Mouse (Mus musculus) neural tube, embryonic 11.5 days (tissue): ENCODE results near the gene Rack1. TPM values are rescaled to one million over a fixed set of nuclear protein-coding genes. Genes with fewer than 3 reads are reported as not detected.
"Not testable (repeated sequence)": the region's sequence is repeated elsewhere in the genome, so short reads cannot be mapped to it uniquely, and the experiment has no call there.

Experiments
- ATAC-seq: fragments of 200-750 bp; cut with Nextera tagmentation; 2 replicates; pipeline ENCODE4 v1.8.0; 2017; ENCODE audit warnings: moderate number of reproducible peaks, mild to moderate bottlenecking, moderate TSS enrichment, moderate library complexity; ENCODE audit not compliant: insufficient read depth, low FRiP score, low TSS enrichment
- DNase-seq: peaks from one replicate; pipeline ENCODE4 v3.0.0-alpha.2; 2015; ENCODE audit warnings: low spot score
- H3K27ac ChIP-seq: fragments of 300-500 bp; sonication (generic); 2 replicates; pipeline ENCODE4 v1.5.1; 2014; ENCODE audit warnings: low read depth, mild to moderate bottlenecking, low read length
- H3K27me3 ChIP-seq: fragments of 300-500 bp; sonication (generic); 2 replicates; pipeline ENCODE4 v1.6.1; 2014; ENCODE audit warnings: mild to moderate bottlenecking, low read length, mixed read lengths; ENCODE audit not compliant: control insufficient read depth, insufficient read depth
- H3K36me3 ChIP-seq: fragments of 300-500 bp; sonication (generic); 2 replicates; pipeline ENCODE4 v1.6.1; 2014; ENCODE audit warnings: mild to moderate bottlenecking, low read length, moderate library complexity, mixed read lengths; ENCODE audit not compliant: control insufficient read depth, insufficient read depth
- H3K4me1 ChIP-seq: fragments of 300-500 bp; sonication (generic); 2 replicates; pipeline ENCODE4 v1.6.1; 2014; ENCODE audit warnings: low read length, mixed read lengths; ENCODE audit not compliant: control insufficient read depth, insufficient read depth
- H3K4me2 ChIP-seq: fragments of 300-500 bp; sonication (generic); 2 replicates; pipeline ENCODE4 v1.6.1; 2014; ENCODE audit warnings: low read depth, mild to moderate bottlenecking, moderate library complexity
- H3K4me3 ChIP-seq: fragments of 300-500 bp; sonication (generic); 2 replicates; pipeline ENCODE4 v1.5.1; 2014; ENCODE audit warnings: low read depth, low read length
- H3K9ac ChIP-seq: fragments of 300-500 bp; sonication (generic); 2 replicates; pipeline ENCODE4 v1.6.1; 2014; ENCODE audit warnings: mild to moderate bottlenecking, low read length
- H3K9me3 ChIP-seq: fragments of 300-500 bp; sonication (generic); 2 replicates; pipeline ENCODE4 v1.6.1; 2016; ENCODE audit warnings: low read length; ENCODE audit not compliant: control insufficient read depth
- WGBS: fragments of 180-500 bp; shearing (Covaris S2); extraction: QIAGEN DNeasy Blood & Tissue Kit; methylation state at CpG from one replicate; pipeline ENCODE4 v1.1.7; 2014; 5-methylcytosine and 5-hydroxymethylcytosine counted together
- polyA plus RNA-seq: library from polyadenylated mRNA; unstranded; fragments of >200 nt; fragmentation: Nextera tagmentation; extraction: Ambion mirVana; gene quantifications from 2 replicates; pipeline ENCODE4 v1.2.1, GENCODE M21; 2014

Gene Rack1
- polyA plus RNA-seq, 1 experiment from 2014 or later: 652 TPM

- Histone ChIP-seq H3K27me3 (no peaks in the 10 kb centered on the region), H3K4me3 (0 out of 2 replicates have a peak overlapping the region, but pooled peaks have one; percentile 8), H3K36me3 (no peaks in the 10 kb centered on the region), H3K9ac (no peak overlapping the region; the same call in 1 of the 2 replicates), H3K9me3 (no peaks in the 10 kb centered on the region), H3K4me1 (no peaks in the 10 kb centered on the region), H3K4me2 (peak overlapping the region; percentile 35; the same call in 1 of the 2 replicates), H3K27ac (no peak overlapping the region)
- peak; percentile 60; the same call in 1 of the 2 replicates for ATAC-seq
- DNase-seq: peak; percentile 89
- WGBS: 16% methylated on average over 20 of the region's 20 CpGs
Measured at GRCm38 (mm10) chr11:48789973-48790823, 9.9 kb upstream of the Rack1 start.

DNA sequence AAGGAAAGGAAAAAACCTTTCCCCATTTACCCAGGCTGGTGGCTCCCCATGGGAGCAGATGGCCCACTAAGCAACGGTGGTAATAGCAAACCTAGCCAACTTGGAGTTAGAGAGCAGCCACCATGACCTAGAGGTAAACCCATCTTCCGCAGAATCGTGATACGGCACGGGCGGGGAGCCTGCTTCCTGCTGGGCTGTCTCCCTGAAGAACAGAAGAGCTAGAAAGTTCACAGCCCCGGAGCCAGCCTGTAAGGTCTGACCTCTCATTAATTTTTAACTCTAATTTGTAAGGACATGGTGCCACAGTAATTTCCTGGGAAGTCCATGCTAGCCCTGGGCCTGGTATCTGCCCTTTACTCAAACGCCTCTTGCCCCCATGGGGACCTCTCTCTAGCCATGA lies 9.2 kb upstream of the Rack1 start:
- DNase-seq (no peak), ATAC-seq (no peak)
- no peak overlapping the region for H3K9ac ChIP-seq
- no peaks in the 10 kb centered on the region for H3K9me3 ChIP-seq
- H3K27me3 ChIP-seq: no peaks in the 10 kb centered on the region
- no peaks in the 10 kb centered on the region for H3K4me1 ChIP-seq
- H3K4me3 ChIP-seq: no peak overlapping the region
- no peak overlapping the region for H3K4me2 ChIP-seq
- WGBS: 43% methylated on average over 8 of the region's 8 CpGs
- no peaks in the 10 kb centered on the region for H3K36me3 ChIP-seq
- H3K27ac ChIP-seq: no peak overlapping the region

DNA sequence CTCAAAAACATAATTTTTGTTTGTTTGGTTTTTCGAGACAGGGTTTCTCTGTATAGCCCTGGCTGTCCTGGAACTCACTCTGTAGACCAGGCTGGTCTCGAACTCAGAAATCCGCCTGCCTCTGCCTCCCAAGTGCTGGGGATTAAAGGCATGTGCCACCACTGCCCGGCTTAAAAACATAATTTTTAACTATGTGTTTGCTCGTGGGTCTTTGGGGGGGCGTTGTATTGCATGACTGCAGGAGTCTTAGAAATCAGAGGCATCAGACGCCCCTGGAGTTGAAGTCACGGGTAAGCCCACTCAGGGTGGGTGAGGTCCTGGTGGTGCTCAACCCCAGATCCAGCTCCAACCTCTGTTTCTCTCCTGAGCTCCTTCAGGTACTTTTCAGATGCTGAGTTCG lies 8.2 kb upstream of the Rack1 start:
- H3K4me2 ChIP-seq, H3K27ac ChIP-seq, DNase-seq, H3K27me3 ChIP-seq, H3K4me1 ChIP-seq, H3K9ac ChIP-seq, H3K36me3 ChIP-seq, ATAC-seq, H3K4me3 ChIP-seq, H3K9me3 ChIP-seq: not testable (repeated sequence)
- 92% methylated on average over 9 of the region's 9 CpGs for WGBS

GRCm38 (mm10) chr11:48793184-48793583 lies 6.9 kb upstream of the Rack1 start:
- no peak overlapping the region for H3K27ac ChIP-seq
- no peak overlapping the region for H3K4me3 ChIP-seq
- H3K27me3 ChIP-seq: no peaks in the 10 kb centered on the region
- H3K4me1 ChIP-seq: no peaks in the 10 kb centered on the region
- H3K36me3 ChIP-seq: no peaks in the 10 kb centered on the region
- H3K4me2 ChIP-seq: no peak overlapping the region
- ATAC-seq (no peak), DNase-seq (no peak)
- WGBS: 97% methylated on average over 3 of the region's 3 CpGs
- H3K9ac ChIP-seq: no peak overlapping the region
- no peaks in the 10 kb centered on the region for H3K9me3 ChIP-seq

DNA sequence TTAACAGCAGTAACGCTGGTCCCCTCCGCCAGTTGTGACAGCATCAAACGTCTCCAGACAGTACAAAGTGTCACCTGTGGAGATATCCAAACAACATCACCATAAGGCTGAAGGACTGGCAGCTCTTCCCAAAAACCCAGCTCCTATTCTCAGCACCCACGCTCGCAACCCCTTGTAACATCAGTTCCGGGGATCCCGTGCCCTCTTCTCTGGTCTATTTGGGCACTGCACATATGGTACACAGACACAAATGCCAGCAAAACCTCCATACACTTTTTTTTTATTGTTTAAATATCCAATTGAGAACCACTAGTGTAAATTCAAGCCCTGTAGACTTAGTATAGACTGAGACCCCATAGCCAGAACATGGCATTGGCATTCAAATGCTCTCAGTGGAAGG lies 4.9 kb upstream of the Rack1 start:
- Histone ChIP-seq H3K4me1 (no peaks in the 10 kb centered on the region), H3K4me3 (no peak overlapping the region), H3K36me3 (no peaks in the 10 kb centered on the region), H3K27me3 (no peaks in the 10 kb centered on the region), H3K9ac (no peak overlapping the region), H3K9me3 (no peaks in the 10 kb centered on the region), H3K4me2 (no peak overlapping the region), H3K27ac (no peak overlapping the region)
- WGBS: 87% methylated on average over 7 of the region's 7 CpGs
- DNase-seq (no peak), ATAC-seq (no peak)

DNA sequence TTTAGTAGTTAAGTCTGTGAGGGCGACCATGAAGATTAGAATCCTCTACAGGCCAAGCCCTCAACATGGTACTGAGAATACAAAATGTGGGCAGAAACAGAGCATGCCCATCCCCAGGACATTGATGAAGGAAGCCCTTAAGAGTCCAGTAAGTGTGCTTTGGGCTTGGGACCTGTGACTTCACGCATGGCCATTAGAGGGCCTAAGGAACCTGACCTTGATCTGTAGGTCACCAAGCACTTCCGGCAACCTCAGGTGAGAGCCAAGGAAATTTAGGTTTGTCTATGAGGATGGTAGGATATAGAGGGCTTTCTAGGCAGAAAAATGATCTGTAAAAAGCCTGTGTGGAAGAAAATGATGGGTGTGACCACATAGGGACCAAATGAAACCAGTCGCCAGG lies 3.8 kb upstream of the Rack1 start:
- no peak overlapping the region for H3K9ac ChIP-seq
- no peak overlapping the region for H3K27ac ChIP-seq
- H3K27me3 ChIP-seq: no peaks in the 10 kb centered on the region
- peaks cover 2% of the 10 kb centered on the region for H3K4me1 ChIP-seq
- H3K36me3 ChIP-seq: no peaks in the 10 kb centered on the region
- ATAC-seq (no peak), DNase-seq (no peak)
- no peaks in the 10 kb centered on the region for H3K9me3 ChIP-seq
- WGBS: 84% methylated on average over 4 of the region's 4 CpGs
- no peak overlapping the region for H3K4me2 ChIP-seq
- no peak overlapping the region for H3K4me3 ChIP-seq

- WGBS: 84% methylated on average over 5 of the region's 5 CpGs
- Histone ChIP-seq H3K36me3 (peaks cover 5% of the 10 kb centered on the region), H3K27me3 (no peaks in the 10 kb centered on the region), H3K4me1 (peaks cover 12% of the 10 kb centered on the region), H3K4me3 (no peak overlapping the region), H3K4me2 (no peak overlapping the region), H3K9ac (no peak overlapping the region), H3K9me3 (no peaks in the 10 kb centered on the region), H3K27ac (no peak overlapping the region)
- DNase-seq (no peak), ATAC-seq (no peak)
Measured at GRCm38 (mm10) chr11:48797287-48797686, 2.8 kb upstream of the Rack1 start.

- Histone ChIP-seq H3K9ac (no peak overlapping the region), H3K4me2 (no peak overlapping the region), H3K36me3 (peaks cover 11% of the 10 kb centered on the region), H3K4me3 (no peak overlapping the region), H3K27ac (no peak overlapping the region), H3K4me1 (peaks cover 15% of the 10 kb centered on the region), H3K9me3 (no peaks in the 10 kb centered on the region), H3K27me3 (no peaks in the 10 kb centered on the region)
- DNase-seq (no peak), ATAC-seq (no peak)
- 89% methylated on average over 7 of the region's 7 CpGs for WGBS
Measured at GRCm38 (mm10) chr11:48798308-48798707, 1.8 kb upstream of the Rack1 start.
